Mouse (Mus musculus): Measurements from ENCODE around the gene Syn3.

GRCm38 (mm10) chr10:86444665-86445064 is 54.0 kb downstream of the Syn3 start:
- TF ChIP-seq CTCF (IDR thresholded peaks at IDR 0.05; ENCODE audit: low read depth) (no peak), EP300 (IDR thresholded peaks at IDR 0.05; ENCODE audit: low read depth) (no peak)
